Mouse (Mus musculus) right cerebral cortex, postnatal 36 days (tissue): ENCODE measurements around the gene Gchfr.

Source experiments
- DNase-seq, 2 experiments: peaks; one replicate each; pipeline ENCODE4 v3.0.0; 2022; ENCODE audit warnings: low spot score in 2 of 2, mixed read lengths in 1 of 2

Gene Gchfr

GRCm38 (mm10) chr2:119173991-119174651 is 6.5 kb downstream of the Gchfr start, which contains the start of gene Gm14137:
Gm14137 (plus strand) TSS chr2:119174509.
- no peak for DNase-seq

GRCm38 (mm10) chr2:119174866-119175265 is 7.3 kb downstream of the Gchfr start:
- DNase-seq: no peak

GRCm38 (mm10) chr2:119175614-119176013 is 8.0 kb downstream of the Gchfr start:
- no peak for DNase-seq

- no peak for DNase-seq
Measured at GRCm38 (mm10) chr2:119176761-119177160, 9.2 kb downstream of the Gchfr start.

- DNase-seq: no peak
Measured at GRCm38 (mm10) chr2:119177384-119177939, 9.9 kb downstream of the Gchfr start.

- no peak for DNase-seq
Measured at GRCm38 (mm10) chr2:119182914-119183313, 15.3 kb downstream of the Gchfr start.

GRCm38 (mm10) chr2:119189029-119189710 is 21.6 kb downstream of the Gchfr start:
- DNase-seq: peak; percentile 38 to 65

- no peak for DNase-seq
Measured at GRCm38 (mm10) chr2:119190969-119191368, 23.4 kb downstream of the Gchfr start.

- DNase-seq: no peak
Measured at GRCm38 (mm10) chr2:119194140-119194539, 26.6 kb downstream of the Gchfr start.

- no peak for DNase-seq
Measured at GRCm38 (mm10) chr2:119196316-119197108, 28.9 kb downstream of the Gchfr start.

- DNase-seq: no peak
Measured at GRCm38 (mm10) chr2:119197493-119197892, 29.9 kb downstream of the Gchfr start.

- DNase-seq: no peak
Measured at GRCm38 (mm10) chr2:119198049-119198448, 30.5 kb downstream of the Gchfr start.

GRCm38 (mm10) chr2:119198934-119199333 is 31.4 kb downstream of the Gchfr start:
- no peak for DNase-seq

GRCm38 (mm10) chr2:119202914-119203453 is 35.4 kb downstream of the Gchfr start:
- DNase-seq: no peak

- DNase-seq: no peak
Measured at GRCm38 (mm10) chr2:119203871-119204460, 36.4 kb downstream of the Gchfr start.

GRCm38 (mm10) chr2:119207961-119208343 is 40.4 kb downstream of the Gchfr start:
- no peak for DNase-seq

GRCm38 (mm10) chr2:119208344-119209175 is 41.0 kb downstream of the Gchfr start, which contains the start of the genes Zfyve19 and Dnajc17:
Zfyve19 (plus strand) TSS chr2:119208617.
Dnajc17 (minus strand) TSS chr2:119208795.
- DNase-seq: peak; percentile 97 to 99

- DNase-seq: no peak
Measured at GRCm38 (mm10) chr2:119209176-119209507, 41.6 kb downstream of the Gchfr start.
